Mouse (Mus musculus): ENCODE measurements around the gene St8sia6.

GRCm38 (mm10) chr2:13789365-13789764 is 4.5 kb downstream of the St8sia6 start:
- TF ChIP-seq POLR2A (IDR thresholded peaks at IDR 0.05; ENCODE audit: extremely low read depth, insufficient read depth, low read length) (no peak), CTCF (IDR thresholded peaks at IDR 0.05; ENCODE audit: extremely low read depth, insufficient read depth, low read length) (no peak)

Data from cortical plate, adult 2 months (tissue).